Mouse (Mus musculus) heart, postnatal 36 days (tissue): ENCODE measurements around the gene Tnr. TPM values are rescaled to one million over a fixed set of nuclear protein-coding genes. Genes with fewer than 3 reads are reported as not detected.

Experiments
- DNase-seq, 2 experiments: peaks; one replicate each; pipeline ENCODE4 v3.0.0; 2021 to 2022
- intact Hi-C: fragments of 180-260 bp; cut with DNase I; formaldehyde crosslinking; loops from one replicate; pipeline ENCODE4 v1.15.1; 2025
- total RNA-seq, 2 experiments: library from RNA; stranded (reverse); gene quantifications; 2 replicates each; pipeline ENCODE4 v1.2.3; 2021

Gene Tnr
- total RNA-seq, 2 experiments from 2014 or later = 0.17 to 0.68 TPM

- DNase-seq = no peak
- intact Hi-C loops = no loop called here
These were observed 38.0 kb downstream of the Tnr start for GRCm38 (mm10) chr1:159561616-159562015.

DNA sequence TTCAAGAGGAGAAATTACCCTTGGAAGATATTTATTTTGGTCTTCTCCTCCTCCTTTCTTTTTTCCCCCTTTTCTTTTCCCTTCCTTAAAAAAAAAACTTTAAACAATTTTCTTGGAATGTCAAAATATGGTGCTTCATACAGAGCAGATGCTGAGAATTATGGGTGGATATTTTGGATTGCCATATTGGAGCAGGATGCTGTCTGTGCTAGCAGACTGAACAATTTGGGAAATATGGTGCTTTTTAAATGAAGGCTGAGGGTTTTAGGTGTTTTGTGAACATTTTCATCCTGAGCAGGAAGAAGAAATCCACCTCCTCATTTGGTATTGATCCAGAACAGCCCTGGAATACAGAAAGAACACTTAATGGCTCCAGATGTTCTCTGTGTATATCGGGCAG, 41.6 kb downstream of the Tnr start:
- intact Hi-C loops = no loop called here

DNA sequence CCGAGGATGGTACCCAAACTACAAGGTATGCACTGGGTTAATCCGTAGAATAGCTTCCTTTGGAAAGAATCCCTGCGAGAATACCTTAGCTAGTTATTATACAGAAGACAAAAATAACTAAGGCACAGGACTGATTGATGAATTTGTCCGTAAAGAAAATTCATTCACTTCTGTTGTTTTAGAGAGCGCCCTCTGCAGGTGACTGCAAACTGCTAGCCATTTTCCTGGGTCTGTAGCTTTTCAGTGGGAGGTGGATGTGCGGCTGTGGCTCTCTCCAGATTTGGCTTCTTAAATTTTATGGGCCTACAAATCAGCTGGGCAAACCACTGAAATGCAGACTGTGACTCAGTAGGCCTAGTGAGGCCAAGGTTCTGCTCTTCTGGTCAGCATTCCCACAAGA, 42.5 kb downstream of the Tnr start:
- intact Hi-C loops = no loop called here
- DNase-seq = no peak

More for the DNA sequence above, 41.6 kb downstream of the Tnr start:
- DNase-seq = no peak

DNA sequence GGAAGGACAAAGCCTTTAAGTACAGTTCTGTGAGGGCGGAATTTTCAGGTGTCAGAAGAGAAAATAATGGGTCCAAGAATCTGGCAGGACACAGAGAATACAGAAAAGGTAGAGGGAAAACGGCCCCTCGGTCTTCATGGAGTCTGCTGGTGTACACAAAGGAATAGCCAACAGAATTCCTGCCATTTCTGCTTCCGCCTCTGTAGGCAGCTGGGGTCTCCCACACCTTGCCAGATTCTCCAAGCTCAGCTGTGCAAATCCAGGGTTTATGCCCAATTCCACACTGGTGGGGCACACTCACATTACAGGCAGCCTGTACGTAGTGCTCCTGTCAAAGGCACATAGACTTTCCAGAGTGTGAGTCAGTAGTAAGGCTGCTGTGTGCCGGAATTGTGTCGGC, 43.6 kb downstream of the Tnr start:
- intact Hi-C loops = no loop called here
- DNase-seq = no peak

DNA sequence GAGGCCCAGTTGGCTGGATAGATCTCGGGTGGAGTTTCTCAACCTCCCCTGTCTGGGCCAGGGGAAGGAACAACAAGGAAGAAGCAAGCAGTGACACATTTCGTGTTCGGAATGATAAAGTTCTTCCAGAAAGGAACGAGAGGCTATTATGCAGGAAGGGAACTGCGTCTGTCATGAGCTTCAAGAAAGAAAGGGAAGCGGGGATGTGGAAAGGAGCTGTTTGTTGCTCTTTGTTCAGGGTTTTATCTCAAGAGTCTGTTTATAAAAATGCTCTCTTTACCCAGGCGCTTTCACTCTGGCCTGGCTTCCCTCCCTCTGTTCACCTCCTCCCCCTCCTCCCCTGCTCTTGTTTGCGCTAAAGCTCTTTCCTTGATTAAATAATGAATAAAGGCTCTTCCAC, 46.7 kb downstream of the Tnr start:
- DNase-seq = no peak
- intact Hi-C loops = no loop called here

GRCm38 (mm10) chr1:159570831-159571230, 47.3 kb downstream of the Tnr start:
- no peak for DNase-seq
- intact Hi-C loops = no loop called here

- DNase-seq = no peak
- intact Hi-C loops = no loop called here
These were observed 48.4 kb downstream of the Tnr start for GRCm38 (mm10) chr1:159571951-159572350.

DNA sequence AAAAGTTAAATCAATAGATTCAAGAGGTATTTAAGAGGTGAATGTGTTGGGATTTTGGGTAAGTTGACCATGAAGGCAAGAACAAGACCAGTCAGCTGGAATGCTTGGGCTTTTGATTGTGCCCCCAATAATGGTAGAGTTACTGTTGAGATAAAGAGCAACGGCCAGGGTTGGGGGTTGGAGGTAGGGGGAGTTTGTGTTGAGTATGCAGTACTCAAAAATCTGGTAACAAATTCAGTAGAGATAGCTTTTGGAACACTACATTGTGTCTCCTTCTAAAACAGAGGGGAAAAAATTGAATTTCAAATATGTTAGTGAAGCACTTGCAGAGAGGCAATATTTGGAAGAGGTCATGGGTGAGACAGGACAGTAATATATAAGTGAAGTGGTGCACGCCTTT, 49.5 kb downstream of the Tnr start:
- intact Hi-C loops = no loop called here
- DNase-seq = no peak

- intact Hi-C loops = no loop called here
- DNase-seq = no peak
These were observed 51.1 kb downstream of the Tnr start for GRCm38 (mm10) chr1:159574661-159575060.

DNA sequence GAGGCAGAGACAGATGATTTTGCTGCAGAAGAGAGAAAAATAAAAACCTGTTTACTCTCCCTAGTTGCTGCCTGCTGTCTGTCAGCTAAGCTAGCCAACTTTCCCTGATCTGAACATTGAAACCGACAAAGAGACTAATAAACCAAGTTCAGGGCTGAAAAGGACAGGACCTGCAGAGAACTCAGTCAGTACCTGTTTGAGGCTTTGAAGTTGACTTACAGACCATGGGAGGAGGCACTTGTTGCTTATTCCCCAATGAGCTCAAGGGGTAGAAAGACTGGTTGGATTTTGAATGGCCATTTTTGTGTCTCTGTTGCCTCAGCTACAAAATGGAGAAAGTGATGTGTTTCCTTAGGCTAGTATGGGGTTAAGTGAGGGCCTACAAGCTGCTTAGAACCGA, 52.7 kb downstream of the Tnr start:
- DNase-seq = no peak
- intact Hi-C loops = no loop called here

DNA sequence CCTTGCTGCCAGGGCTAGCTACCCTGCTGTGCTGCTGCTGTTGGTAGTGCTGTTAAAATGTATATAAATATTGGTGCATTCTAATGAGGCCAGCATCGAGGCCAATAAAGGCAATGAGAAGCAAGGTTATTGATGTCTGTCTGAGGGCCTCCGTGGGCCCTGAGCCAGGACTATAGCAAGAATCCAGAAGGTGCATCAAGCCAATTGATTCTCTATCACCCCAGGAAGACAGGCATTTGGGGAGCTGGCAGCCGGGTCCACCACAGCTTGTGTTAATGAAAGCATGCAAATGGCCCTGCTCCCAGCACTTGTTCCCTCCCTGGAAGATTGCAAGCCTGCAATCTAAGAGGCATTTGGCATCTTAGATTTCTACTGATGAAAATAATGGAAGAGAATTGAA, 54.8 kb downstream of the Tnr start:
- intact Hi-C loops = no loop called here
- DNase-seq = no peak

GRCm38 (mm10) chr1:159580335-159580921, 56.9 kb downstream of the Tnr start:
- intact Hi-C loops = no loop called here
- DNase-seq = no peak

- DNase-seq = no peak
- intact Hi-C loops = no loop called here
These were observed 60.3 kb downstream of the Tnr start for GRCm38 (mm10) chr1:159583877-159584276.

GRCm38 (mm10) chr1:159588741-159589140, 65.2 kb downstream of the Tnr start:
- no peak for DNase-seq
- intact Hi-C loops = no loop called here

DNA sequence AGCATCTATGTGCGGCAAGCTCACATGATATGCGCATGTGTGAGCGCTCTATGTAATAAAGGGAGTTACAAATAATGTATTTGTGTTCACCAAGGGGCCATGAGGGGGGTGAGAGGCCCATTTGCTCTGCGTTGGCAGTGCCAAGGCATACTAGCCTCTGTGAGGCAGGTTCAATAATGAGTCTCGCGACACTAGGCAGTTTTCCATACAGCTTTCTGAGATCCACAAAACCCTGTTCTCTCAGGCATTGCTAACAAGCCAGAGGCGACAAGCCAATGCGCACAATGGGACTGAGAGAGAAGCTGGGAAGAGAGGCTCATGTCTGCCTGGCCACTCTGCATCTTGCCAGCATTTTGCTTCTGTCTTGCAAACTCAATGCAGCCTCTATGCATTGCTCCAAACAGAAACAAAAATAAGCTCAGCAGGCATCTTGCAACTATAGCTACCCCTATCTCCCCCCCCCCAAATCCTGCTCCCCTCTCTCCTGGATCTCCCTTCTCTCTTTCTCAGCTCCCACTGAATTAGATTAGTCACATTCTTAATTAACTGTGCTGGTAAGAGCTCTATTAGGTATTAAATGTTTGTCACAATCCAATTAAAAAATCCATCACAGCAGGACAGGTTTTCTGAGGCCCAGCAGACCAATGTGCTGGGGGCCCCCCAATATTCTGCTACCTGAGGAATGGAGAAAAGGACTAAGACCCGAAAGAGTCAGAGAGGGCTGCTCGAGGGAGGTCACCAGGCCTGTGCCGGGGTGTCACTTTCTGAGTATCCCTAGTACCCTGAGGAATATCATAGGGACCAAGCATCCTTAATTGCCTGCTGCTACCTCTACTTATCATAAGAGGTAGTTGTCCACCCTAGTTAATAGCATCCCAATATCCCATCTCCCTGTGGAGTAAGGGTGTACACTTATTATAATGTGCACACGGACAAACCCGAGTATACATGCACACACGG, 70.8 kb downstream of the Tnr start:
- no peak for DNase-seq
- intact Hi-C loops = no loop called here

DNA sequence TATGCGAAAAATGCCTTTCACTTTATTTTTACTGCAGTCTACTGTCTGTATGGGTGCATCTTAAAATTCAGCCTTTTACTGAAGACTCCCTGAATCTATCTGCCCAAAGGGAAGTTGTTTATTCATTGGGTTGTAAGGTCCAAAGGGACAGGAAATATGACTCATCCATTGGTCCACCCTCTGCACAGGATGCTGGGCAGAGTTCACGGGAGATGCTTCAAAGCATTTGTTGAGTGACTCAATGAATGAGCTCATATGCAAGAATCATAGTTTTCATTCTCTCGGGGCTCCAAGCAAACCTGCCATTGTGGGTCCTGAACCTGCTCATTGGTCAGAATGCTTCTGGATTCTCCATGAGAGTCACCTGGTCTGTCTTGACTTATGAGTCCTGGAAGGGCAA, 72.2 kb downstream of the Tnr start:
- intact Hi-C loops = no loop called here
- DNase-seq = no peak

DNA sequence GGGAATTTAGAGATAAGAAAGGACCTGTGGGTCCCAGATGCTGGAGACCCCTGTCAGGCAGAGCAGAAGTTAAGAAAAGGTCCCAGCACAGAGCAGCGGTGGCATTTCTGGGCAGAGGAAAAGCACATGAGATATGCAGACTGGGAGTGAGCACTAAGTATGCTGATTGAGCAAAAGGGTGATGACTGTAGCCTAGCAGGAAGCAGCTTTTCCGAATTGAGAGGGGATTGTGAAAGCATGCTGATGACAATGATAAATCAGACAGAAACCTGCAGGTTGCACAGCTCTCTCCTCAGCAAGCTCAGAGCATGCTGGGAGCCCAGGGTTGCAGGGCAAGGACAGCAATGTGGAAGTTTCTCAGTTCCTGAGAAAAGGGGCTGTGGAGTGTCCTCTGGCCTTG, 73.1 kb downstream of the Tnr start:
- DNase-seq = no peak
- intact Hi-C loops = no loop called here

DNA sequence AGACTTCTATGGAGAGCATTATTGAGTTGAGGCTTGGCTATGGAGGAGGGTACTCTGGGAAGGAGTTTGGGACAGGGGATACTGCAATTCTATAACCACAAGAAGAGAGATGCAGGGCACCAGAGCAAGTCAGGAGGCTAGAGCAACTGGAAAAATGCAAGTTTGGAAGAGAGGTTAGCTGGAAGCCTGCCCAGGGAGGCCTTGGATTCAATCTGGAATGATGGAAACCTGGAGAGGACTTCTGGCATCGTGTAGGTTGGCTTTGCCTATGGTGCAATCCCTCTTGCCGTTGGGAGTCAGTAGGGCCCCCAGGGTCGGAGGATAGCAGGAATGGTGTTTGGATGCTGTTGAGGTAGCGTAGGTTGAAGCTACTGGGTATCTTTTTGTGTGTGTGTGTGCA, 90.0 kb downstream of the Tnr start:
- intact Hi-C loops = no loop called here
- no peak for DNase-seq

GRCm38 (mm10) chr1:159614062-159614601, 90.6 kb downstream of the Tnr start:
- intact Hi-C loops = no loop called here
- no peak for DNase-seq

DNA sequence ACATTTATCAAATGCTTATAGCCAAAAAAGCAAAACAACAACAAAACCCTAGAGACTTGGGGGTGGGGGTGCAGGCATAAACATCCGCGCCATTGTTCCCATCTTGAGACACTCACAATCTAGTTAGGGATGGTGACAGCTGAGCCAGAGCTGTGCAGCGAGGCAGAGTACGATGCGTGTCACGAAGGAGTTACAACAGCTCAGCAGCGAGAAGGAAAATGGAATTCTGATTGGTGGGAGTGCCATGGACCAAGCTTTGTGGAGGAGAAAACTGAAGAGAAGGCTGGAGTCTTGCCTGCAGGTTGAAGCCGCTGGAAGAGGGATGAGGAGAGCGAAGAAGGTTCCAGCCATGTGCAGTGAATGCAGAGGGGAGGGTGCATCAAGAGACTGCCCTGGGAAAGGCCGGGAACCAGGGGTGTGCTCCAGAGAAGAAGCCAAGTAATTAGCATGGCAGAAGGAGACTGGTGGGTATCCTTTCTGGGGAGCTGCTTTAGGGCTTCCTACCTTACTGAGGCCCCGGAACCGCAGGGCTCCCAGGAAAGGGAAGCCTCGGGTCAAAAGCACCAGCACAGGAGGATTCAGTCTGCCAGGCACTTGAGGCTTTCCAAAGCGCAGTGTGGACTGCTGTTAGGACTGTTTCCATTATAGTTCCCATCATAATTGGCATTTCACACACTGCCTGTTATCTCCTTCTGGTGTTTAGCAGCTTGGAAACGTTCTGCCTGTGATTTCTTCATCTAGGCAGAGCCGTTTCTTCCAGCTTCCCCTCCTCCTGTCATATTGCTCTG, 91.3 kb downstream of the Tnr start:
- DNase-seq = peak in 1 of 2 experiments; percentile 4
- intact Hi-C loops = no loop called here

DNA sequence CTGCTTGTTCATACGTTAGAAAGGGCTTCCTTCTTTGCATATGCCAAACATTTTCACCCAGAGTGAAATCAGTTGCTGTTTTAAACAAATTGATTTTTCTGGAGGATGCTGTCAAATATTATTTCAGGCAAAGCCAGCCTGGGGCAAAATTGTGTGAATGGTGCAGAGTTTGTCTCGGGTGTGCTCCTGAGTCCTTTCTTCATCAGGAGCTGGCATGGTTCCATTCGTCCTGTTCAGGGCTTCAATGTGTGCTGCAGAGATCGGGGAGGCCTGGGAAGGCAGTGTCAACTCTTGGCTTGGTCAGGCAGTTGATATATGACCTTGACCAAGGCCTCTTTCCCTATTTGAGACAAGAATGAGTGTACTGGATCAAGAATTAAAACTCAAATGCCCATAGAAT, 92.1 kb downstream of the Tnr start:
- no peak for DNase-seq
- intact Hi-C loops = no loop called here
